9 mouse cellular contexts compared by ENCODE assay signal in the genomic region with DNA sequence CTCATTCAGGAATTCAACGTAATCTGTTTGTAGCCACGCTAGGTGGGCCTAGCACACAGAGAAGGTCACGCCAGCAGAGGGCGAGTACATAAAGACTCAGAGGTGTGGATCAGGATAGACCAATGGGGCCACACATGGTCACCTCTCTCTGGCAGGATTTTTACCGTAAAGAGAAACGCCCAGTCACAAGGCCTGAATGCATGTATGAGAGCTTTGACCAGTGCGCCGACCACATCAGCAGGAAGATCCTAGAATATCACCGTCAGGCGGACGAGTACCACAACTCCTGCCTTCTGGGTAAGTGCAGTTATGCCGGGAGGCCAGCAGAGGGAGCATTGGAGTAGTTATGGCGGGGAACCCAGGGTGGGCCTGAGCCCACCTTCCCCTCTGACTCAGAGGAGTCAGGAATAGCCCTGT. TPM values are rescaled to one million over a fixed set of nuclear protein-coding genes. Genes with fewer than 3 reads are reported as not detected.
A peak's percentile ranks its signal among the peaks of the same experiment; 100 is the strongest.
DNase-seq lines count a peak whose midpoint lies in the region; ATAC-seq and TF ChIP-seq lines count a peak whose summit lies in the region.
"Had no signal": no experiment of that assay in that cellular context is flagged by ENCODE, and none has a peak within 500 bp of the region (broad histone marks: within the 10 kb centered on the region; RNA-seq: fewer than 3 reads in every experiment).

No protein-coding gene starts in this region.

- peak; percentile 47 for DNase-seq in ovary, postnatal 36 days (ENCODE audit: low spot score)
- no peak for DNase-seq in ovary, adult 18-20 months (ENCODE audit: low spot score)
- peak; percentile 9 for DNase-seq in cerebellum, adult 9-10 months
- DNase-seq in forebrain, postnatal 0 days = peak; percentile 62
- peak; percentile 39 for DNase-seq in hindlimb bud, embryonic 11.5 days (ENCODE audit: extremely low spot score, low read depth, low spot score)
- DNase-seq in left cerebral cortex, postnatal 4 days = peak; percentile 77
- DNase-seq in mesoderm, embryonic 11.5 days (ENCODE audit: low read depth, low spot score) = peak; percentile 79

- no peak overlapping the region for H3K4me2 ChIP-seq in forebrain, postnatal 0 days (ENCODE audit: low read depth)
- 0 out of 2 replicates have a peak overlapping the region, but pooled peaks have one; percentile 12 for H3K4me2 ChIP-seq in stomach, embryonic 15.5 days
- H3K4me2 ChIP-seq: neural tube, embryonic 12.5 days had no signal

- ATAC-seq in forebrain, postnatal 0 days = peak; percentile 77
- peak; percentile 35; the same call in 1 of the 2 replicates for ATAC-seq in stomach, embryonic 15.5 days (ENCODE audit: insufficient read depth, low FRiP score, low read depth)

- intact Hi-C loops in left cerebral cortex, postnatal 4 days (cut with DNase I) = loop anchor here (2.0 kb wide), 1 partner anchor 15 kb away; no protein-coding TSS in a partner anchor

- 28% methylated on average over 13 of the region's 13 CpGs for WGBS in forebrain, postnatal 0 days
- 20% methylated on average over 13 of the region's 13 CpGs for WGBS in stomach, embryonic 15.5 days

- no peaks in the 10 kb centered on the region for H3K36me3 ChIP-seq in forebrain, postnatal 0 days (ENCODE audit: insufficient read depth)
- H3K36me3 ChIP-seq in stomach, embryonic 15.5 days = no peaks in the 10 kb centered on the region
- H3K36me3 ChIP-seq: neural tube, embryonic 12.5 days had no signal

- TF ChIP-seq CTCF in forebrain, postnatal 0 days (IDR thresholded peaks at IDR 0.05; ENCODE audit: low read depth) = peak; percentile 84

- H3K4me3 ChIP-seq in forebrain, postnatal 0 days (ENCODE audit: low read depth, low read length) = no peak overlapping the region
- H3K4me3 ChIP-seq in stomach, embryonic 15.5 days (replicated peaks) = no peak overlapping the region
- H3K4me3 ChIP-seq: neural tube, embryonic 12.5 days had no signal

- H3K9me3 ChIP-seq in forebrain, postnatal 0 days (ENCODE audit: low read length) = no peaks in the 10 kb centered on the region
- no peaks in the 10 kb centered on the region for H3K9me3 ChIP-seq in stomach, embryonic 15.5 days
- H3K9me3 ChIP-seq: neural tube, embryonic 12.5 days had no signal

- no peaks in the 10 kb centered on the region for H3K4me1 ChIP-seq in forebrain, postnatal 0 days (ENCODE audit: insufficient read depth)
- H3K4me1 ChIP-seq in stomach, embryonic 15.5 days = no peaks in the 10 kb centered on the region
- H3K4me1 ChIP-seq: neural tube, embryonic 12.5 days had no signal

- no peak overlapping the region for H3K27ac ChIP-seq in forebrain, postnatal 0 days (ENCODE audit: low read depth, low read length)
- H3K27ac ChIP-seq in stomach, embryonic 15.5 days = no peak overlapping the region
- H3K27ac ChIP-seq: neural tube, embryonic 12.5 days had no signal

- H3K9ac ChIP-seq in forebrain, postnatal 0 days = no peak overlapping the region
- H3K9ac ChIP-seq in stomach, embryonic 15.5 days = no peak overlapping the region
- H3K9ac ChIP-seq: neural tube, embryonic 12.5 days had no signal

- no peaks in the 10 kb centered on the region for H3K27me3 ChIP-seq in forebrain, postnatal 0 days (ENCODE audit: insufficient read depth, low read length)
- H3K27me3 ChIP-seq in stomach, embryonic 15.5 days (replicated peaks) = no peaks in the 10 kb centered on the region
- H3K27me3 ChIP-seq: neural tube, embryonic 12.5 days had no signal

RNA-seq across cellular contexts. Expression of a gene that starts 23.5 kb away (rescaled TPM):
- total RNA-seq in forebrain, postnatal 0 days (2014; rRNA removed) = 27.9 and 39.1 TPM in 2 replicates
- polyA plus RNA-seq in forebrain, postnatal 0 days (2015; fragmentation: Nextera tagmentation; extraction: Ambion mirVana) = 15.1 and 21.3 TPM in 2 replicates
- 10 to 100 TPM; 26.1 to 29.2 TPM for total RNA-seq in left cerebral cortex, postnatal 4 days (2021)
- polyA plus RNA-seq in stomach, embryonic 15.5 days (2015; fragmentation: Nextera tagmentation; extraction: Ambion mirVana) = 19.8 and 21.5 TPM in 2 replicates

RNA-seq across cellular contexts. Expression of a gene that starts 51.5 kb away (rescaled TPM):
- 0.38 and 0.76 TPM in 2 replicates for total RNA-seq in forebrain, postnatal 0 days (2014; rRNA removed)
- 0.28 and 0.51 TPM in 2 replicates for polyA plus RNA-seq in forebrain, postnatal 0 days (2015; fragmentation: Nextera tagmentation; extraction: Ambion mirVana)
- under 1 TPM; 0.28 to 0.79 TPM for total RNA-seq in left cerebral cortex, postnatal 4 days (2021)
- polyA plus RNA-seq in stomach, embryonic 15.5 days (2015; fragmentation: Nextera tagmentation; extraction: Ambion mirVana) = 0.12 and 0.17 TPM in 2 replicates
- polyA plus RNA-seq: neural tube, embryonic 12.5 days had no signal
